Mouse (Mus musculus) urinary bladder, postnatal 4 days (tissue): Measurements from ENCODE around the gene Eif4a3.
"Not testable (repeated sequence)": the region's sequence is repeated elsewhere in the genome, so short reads cannot be mapped to it uniquely, and the experiment has no call there.

Experiments used
- DNase-seq, 2 experiments: peaks; one replicate each; pipeline ENCODE4 v3.0.0; 2021 to 2022; ENCODE audit warnings: low spot score in 2 of 2

Gene Eif4a3

DNA sequence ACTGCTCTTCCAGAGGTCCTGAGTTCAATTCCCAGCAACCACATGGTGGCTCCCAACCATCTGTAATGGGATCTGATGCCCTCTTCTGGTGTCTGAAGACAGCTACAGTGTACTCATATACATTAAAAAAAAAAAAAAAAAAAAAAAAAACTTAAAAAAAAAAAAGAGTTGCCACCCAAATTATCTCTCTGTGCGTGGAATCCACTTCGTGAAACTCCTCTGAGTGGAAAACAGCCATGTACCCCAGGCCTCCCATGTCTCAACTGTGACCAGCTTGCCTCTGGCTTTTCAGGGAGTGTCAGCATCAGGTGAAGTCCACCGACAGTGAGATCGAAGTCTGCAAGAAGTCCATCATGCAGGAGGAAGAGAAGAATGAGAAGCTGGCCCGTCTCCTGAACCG lies 54.3 kb downstream of the Eif4a3 start:
- DNase-seq = not testable (repeated sequence)

DNA sequence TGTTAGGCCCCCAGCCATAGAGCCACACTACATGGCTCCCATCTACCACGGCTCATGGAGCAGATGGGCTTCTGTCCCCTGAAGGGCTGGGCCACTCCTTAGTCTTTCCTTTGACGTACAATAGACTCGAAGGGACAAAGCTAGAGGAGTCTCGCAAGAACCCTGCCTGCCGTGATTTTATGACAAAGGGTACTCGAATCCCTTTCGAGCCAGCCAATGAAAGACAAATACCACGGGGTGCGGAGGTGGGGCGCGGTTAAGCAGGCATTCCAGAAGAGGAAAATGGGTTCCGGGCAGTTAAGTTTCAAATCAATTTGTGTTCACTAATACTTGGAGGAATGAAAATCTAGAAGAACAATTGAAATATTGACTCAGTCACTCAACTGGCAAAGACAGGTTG lies 60.4 kb downstream of the Eif4a3 start:
- DNase-seq = no peak
